8 mouse cellular contexts compared by ENCODE assay signal in the genomic region with DNA sequence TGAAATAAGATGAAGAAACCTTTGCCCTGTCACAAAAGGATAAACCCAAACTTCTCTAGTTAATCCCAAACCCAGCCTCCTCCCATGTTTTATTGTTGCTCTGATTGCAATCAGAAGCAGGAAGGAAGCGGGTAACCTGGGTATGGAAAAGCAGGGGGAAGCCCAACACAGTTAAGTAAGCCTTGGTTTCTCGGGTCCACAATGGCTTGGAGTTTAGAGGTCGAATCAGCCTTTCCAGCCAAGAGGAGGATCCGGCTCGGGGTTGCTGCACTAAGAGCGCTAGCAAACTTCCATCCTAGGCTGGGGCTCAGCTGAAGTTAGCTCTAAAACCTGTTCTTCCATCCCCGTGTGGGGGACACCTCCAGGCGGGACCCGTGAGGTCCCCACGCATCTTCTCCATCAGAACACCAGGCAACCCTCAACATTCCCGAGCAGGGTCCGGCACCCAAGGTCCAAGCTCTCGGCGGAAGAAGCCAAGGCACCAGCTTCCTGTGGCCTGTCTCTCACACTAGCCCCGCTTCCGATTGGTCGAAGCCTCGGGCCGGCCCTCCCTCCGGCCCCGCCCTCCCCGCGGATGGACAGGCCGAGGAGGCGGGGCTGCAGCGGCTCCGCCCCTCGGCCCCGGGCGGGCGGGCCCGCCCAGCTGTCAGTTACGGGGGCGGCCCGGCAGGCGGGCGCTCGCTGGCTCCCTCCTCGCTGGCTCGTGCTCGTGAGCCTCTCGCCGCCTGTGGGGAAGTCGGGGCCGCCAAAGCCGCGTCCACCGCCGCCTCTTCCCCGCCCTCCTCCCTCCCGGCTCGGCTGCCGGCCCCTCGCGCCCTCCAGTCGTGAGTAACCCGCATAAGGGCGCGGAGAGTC. TPM values are rescaled to one million over a fixed set of nuclear protein-coding genes. Genes with fewer than 3 reads are reported as not detected.
DNase-seq lines count a peak whose midpoint lies in the region; ATAC-seq lines count a peak whose summit lies in the region.

Gene Eea1, plus strand, starts transcription at position 605 of the 855 bp plus-strand sequence.

- H3K27me3 ChIP-seq in intestine, embryonic 16.5 days (replicated peaks; ENCODE audit: control insufficient read depth, insufficient read depth, low read length): no peaks in the 10 kb centered on the region

- peak within 1 kb of the TSS; percentile 83 for H3K4me2 ChIP-seq in intestine, embryonic 16.5 days (ENCODE audit: low read depth, low read length)

- peak; percentile 98 for ATAC-seq in intestine, embryonic 16.5 days

- no peaks in the 10 kb centered on the region for H3K9me3 ChIP-seq in intestine, embryonic 16.5 days (ENCODE audit: control insufficient read depth, low read length)

- peak within 1 kb of the TSS; percentile 84 for H3K9ac ChIP-seq in intestine, embryonic 16.5 days (ENCODE audit: low read depth, low read length)

- intact Hi-C loops in left cerebral cortex, postnatal 25 days (cut with DNase I): loop anchor here (2.0 kb wide), 1 partner anchor 383 kb away; no protein-coding TSS in a partner anchor

- DNase-seq in adrenal gland, postnatal 10 days: peak; percentile 96
- DNase-seq in embryo, embryonic 9.5 days (ENCODE audit: extremely low spot score): peak; percentile 92
- DNase-seq in gastrocnemius, postnatal 4 days (ENCODE audit: low spot score in 2 of 2): peak; percentile 87 to 91
- peak; percentile 90 to 95 for DNase-seq in left cerebral cortex, postnatal 25 days (ENCODE audit: low spot score in 2 of 2)
- DNase-seq in mesoderm, embryonic 11.5 days (ENCODE audit: low read depth, low spot score): peak; percentile 95
- peak; percentile 94 for DNase-seq in right cerebral cortex, postnatal 25 days
- peak; percentile 92 to 94 for DNase-seq in urinary bladder, postnatal 4 days (ENCODE audit: low spot score in 2 of 2)

- H3K36me3 ChIP-seq in intestine, embryonic 16.5 days (ENCODE audit: control insufficient read depth, insufficient read depth, low read length): no peaks in the 10 kb centered on the region

- peak within 1 kb of the TSS; percentile 92 for H3K27ac ChIP-seq in intestine, embryonic 16.5 days (ENCODE audit: low read length)

- peak within 1 kb of the TSS; percentile 87 for H3K4me3 ChIP-seq in intestine, embryonic 16.5 days (ENCODE audit: low read length)

- H3K4me1 ChIP-seq in intestine, embryonic 16.5 days (ENCODE audit: control insufficient read depth, insufficient read depth, low read length): peaks cover 15% of the 10 kb centered on the region

- WGBS in intestine, embryonic 16.5 days: under 1% methylated on average over 47 of the region's 59 CpGs

RNA-seq across cellular contexts. Expression of gene Eea1, which starts in this region (rescaled TPM):
- total RNA-seq in adrenal gland, postnatal 10 days (2021): 10 to 100 TPM; 26.2 to 27.2 TPM
- 10 to 100 TPM; 26.4 to 31.4 TPM for total RNA-seq in gastrocnemius, postnatal 4 days (2021)
- polyA plus RNA-seq in intestine, embryonic 16.5 days (2015; fragmentation: Nextera tagmentation; extraction: Ambion mirVana): 17.6 and 17.8 TPM in 2 replicates
- total RNA-seq in left cerebral cortex, postnatal 25 days (2021): 10 to 100 TPM; 32.1 to 34.1 TPM

Comparison
In these comparisons a context has a peak if more than half of its experiments do, and no peak if none do; other contexts are left out.
1. Peak in every context shown above with its lines: DNase-seq, ATAC-seq, H3K4me3 ChIP-seq and H3K27ac ChIP-seq.